Mouse (Mus musculus) thymus, adult 2 months (tissue): ENCODE measurements around the gene Sik3. TPM values are rescaled to one million over a fixed set of nuclear protein-coding genes. Genes with fewer than 3 reads are reported as not detected.

Experiments
- DNase-seq: peaks from one replicate; pipeline ENCODE4 v3.0.0; 2021
- H3K27ac ChIP-seq: fragments of 200-500 bp; 2 replicates; pipeline ENCODE4 v1.5.1; 2012; ENCODE audit warnings: low read length, control low read depth; ENCODE audit not compliant: control insufficient read depth, insufficient read depth
- H3K27me3 ChIP-seq: fragments of 200-500 bp; 2 replicates; pipeline ENCODE4 v1.6.1; 2012; ENCODE audit warnings: mild to moderate bottlenecking, low read length, moderate library complexity, mixed read lengths; ENCODE audit not compliant: control insufficient read depth, insufficient read depth
- H3K36me3 ChIP-seq: fragments of 200-500 bp; 2 replicates; pipeline ENCODE4 v1.6.1; 2012; ENCODE audit warnings: mild to moderate bottlenecking, low read length, moderate library complexity; ENCODE audit not compliant: control insufficient read depth, insufficient read depth
- H3K4me1 ChIP-seq: fragments of 200-500 bp; replicated peaks from 2 replicates; pipeline ENCODE4 v1.6.1; 2012; ENCODE audit warnings: low read length; ENCODE audit not compliant: control insufficient read depth, insufficient read depth
- H3K4me3 ChIP-seq: fragments of 200-500 bp; 2 replicates; pipeline ENCODE4 v1.5.1; 2012; ENCODE audit warnings: mild to moderate bottlenecking, low read length, control low read depth, moderate library complexity; ENCODE audit not compliant: control insufficient read depth, insufficient read depth
- CTCF ChIP-seq: fragments of 200-500 bp; IDR thresholded peaks from 2 replicates; pipeline ENCODE4 v1.5.1; 2012; ENCODE audit warnings: mild to moderate bottlenecking, control low read depth, low read length, moderate library complexity, borderline replicate concordance; ENCODE audit not compliant: control insufficient read depth, poor library complexity, insufficient read depth; ENCODE audit errors: extremely low read depth
- POLR2A ChIP-seq: fragments of 200-500 bp; IDR thresholded peaks from 2 replicates; pipeline ENCODE4 v1.6.1; 2012; ENCODE audit warnings: mild to moderate bottlenecking, low read length, control low read depth, moderate library complexity; ENCODE audit not compliant: control insufficient read depth, poor library complexity, insufficient read depth; ENCODE audit errors: extremely low read depth
- WGBS: fragments of 180-500 bp; shearing (Covaris S2); methylation state at CpG from one replicate; pipeline ENCODE4 v1.1.7; 2018; 5-methylcytosine and 5-hydroxymethylcytosine counted together
- polyA plus RNA-seq: library from polyadenylated mRNA; depleted of rRNA; stranded (reverse); fragments of >200 nt; gene quantifications from 2 replicates; pipeline ENCODE4 v1.2.3, GENCODE M21; 2012

The Sik3 gene
- polyA plus RNA-seq, 1 experiment = 29.4 TPM

- TF ChIP-seq CTCF = 0 out of 2 replicates have a peak, but pooled peaks have one; percentile 16
- no peak for TF ChIP-seq POLR2A
- Histone ChIP-seq H3K4me1 (peaks cover 20% of the 10 kb centered on the region), H3K27me3 (no peaks in the 10 kb centered on the region), H3K4me3 (peak overlapping the region; percentile 31), H3K36me3 (no peaks in the 10 kb centered on the region), H3K27ac (peak overlapping the region; percentile 12; the same call in 1 of the 2 replicates)
- DNase-seq = peak; percentile 65
- WGBS = 11% methylated on average over 10 of the region's 10 CpGs
Observed at GRCm38 (mm10) chr9:46014251-46014681, 1.6 kb downstream of the Sik3 start.

- no peak for TF ChIP-seq CTCF
- H3K4me3 ChIP-seq = no peak overlapping the region
- no peak overlapping the region for H3K27ac ChIP-seq
- no peaks in the 10 kb centered on the region for H3K36me3 ChIP-seq
- H3K4me1 ChIP-seq = peaks cover 20% of the 10 kb centered on the region
- 55% methylated on average over 8 of the region's 8 CpGs for WGBS
- H3K27me3 ChIP-seq = no peaks in the 10 kb centered on the region
- DNase-seq = no peak
Observed at GRCm38 (mm10) chr9:46015081-46015551, 2.5 kb downstream of the Sik3 start.

GRCm38 (mm10) chr9:46015831-46016230 lies 3.2 kb downstream of the Sik3 start:
- DNase-seq = no peak
- TF ChIP-seq CTCF (no peak), POLR2A (no peak)
- Histone ChIP-seq H3K4me3 (no peak overlapping the region), H3K4me1 (peaks cover 20% of the 10 kb centered on the region), H3K36me3 (no peaks in the 10 kb centered on the region), H3K27me3 (no peaks in the 10 kb centered on the region), H3K27ac (no peak overlapping the region)
- WGBS = 85% methylated on average over 9 of the region's 9 CpGs

- peaks cover 20% of the 10 kb centered on the region for H3K4me1 ChIP-seq
- TF ChIP-seq CTCF (no peak), POLR2A (no peak)
- WGBS = 94% methylated on average over 4 of the region's 4 CpGs
- H3K36me3 ChIP-seq = no peaks in the 10 kb centered on the region
- no peaks in the 10 kb centered on the region for H3K27me3 ChIP-seq
- H3K4me3 ChIP-seq = no peak overlapping the region
- no peak for DNase-seq
- no peak overlapping the region for H3K27ac ChIP-seq
Observed at GRCm38 (mm10) chr9:46016417-46016816, 3.8 kb downstream of the Sik3 start.

GRCm38 (mm10) chr9:46018316-46018715 lies 5.7 kb downstream of the Sik3 start:
- TF ChIP-seq POLR2A (no peak), CTCF (no peak)
- Histone ChIP-seq H3K4me3 (no peak overlapping the region), H3K36me3 (no peaks in the 10 kb centered on the region), H3K27me3 (no peaks in the 10 kb centered on the region), H3K27ac (no peak overlapping the region), H3K4me1 (peaks cover 16% of the 10 kb centered on the region)
- WGBS = 98% methylated on average over 6 of the region's 6 CpGs
- no peak for DNase-seq

GRCm38 (mm10) chr9:46019975-46020374 lies 7.4 kb downstream of the Sik3 start:
- no peak for TF ChIP-seq POLR2A
- TF ChIP-seq CTCF = no peak
- Histone ChIP-seq H3K27ac (no peak overlapping the region), H3K36me3 (no peaks in the 10 kb centered on the region), H3K4me1 (peaks cover 8% of the 10 kb centered on the region), H3K4me3 (no peak overlapping the region), H3K27me3 (no peaks in the 10 kb centered on the region)
- no peak for DNase-seq
- WGBS = 93% methylated on average over 6 of the region's 6 CpGs

- Histone ChIP-seq H3K36me3 (no peaks in the 10 kb centered on the region), H3K27ac (no peak overlapping the region)
- no peak for DNase-seq
Observed at GRCm38 (mm10) chr9:46023591-46023990, 11.0 kb downstream of the Sik3 start.

More at GRCm38 (mm10) chr9:46023591-46023990, 11.0 kb downstream of the Sik3 start:
- Histone ChIP-seq H3K4me3 (no peak overlapping the region), H3K27me3 (no peaks in the 10 kb centered on the region), H3K4me1 (peaks cover 4% of the 10 kb centered on the region; the same call in 1 of the 2 replicates)
- WGBS = 95% methylated on average over 11 of the region's 11 CpGs
- no peak for TF ChIP-seq CTCF
- no peak for TF ChIP-seq POLR2A
